Mouse (Mus musculus): Measurements from ENCODE around the gene Gm5108.

GRCm38 (mm10) chr5:67946321-67946720 is 4.9 kb downstream of the Gm5108 start, which contains the start of gene Gm21905:
- TF ChIP-seq CTCF (IDR thresholded peaks at IDR 0.05; ENCODE audit: low read depth) (no peak), EP300 (IDR thresholded peaks at IDR 0.05; ENCODE audit: low read depth) (no peak)

Measured in liver, postnatal 0 days (tissue).